Mouse (Mus musculus): ENCODE data around the gene Hoxa3.

Gene Hoxa3

GRCm38 (mm10) chr6:52246403-52246803 lies 33.3 kb upstream of the Hoxa3 start:
- no peak for DNase-seq (ENCODE audit: low spot score in 2 of 2)

GRCm38 (mm10) chr6:52245757-52246142 lies 32.6 kb upstream of the Hoxa3 start, which contains the start of gene Hoxa11:
Hoxa11 (minus strand) TSS chr6:52245810.
- no peak for DNase-seq (ENCODE audit: low spot score in 2 of 2)

- DNase-seq (ENCODE audit: low spot score in 2 of 2) = no peak
Measured at GRCm38 (mm10) chr6:52245040-52245756, 32.1 kb upstream of the Hoxa3 start.

- DNase-seq (ENCODE audit: low spot score in 2 of 2) = no peak
Measured at GRCm38 (mm10) chr6:52244471-52245039, 31.4 kb upstream of the Hoxa3 start.

- no peak for DNase-seq (ENCODE audit: low spot score in 2 of 2)
Measured at GRCm38 (mm10) chr6:52243681-52244121, 30.6 kb upstream of the Hoxa3 start.

- DNase-seq (ENCODE audit: low spot score in 2 of 2) = no peak
Measured at GRCm38 (mm10) chr6:52242801-52243332, 29.7 kb upstream of the Hoxa3 start.

GRCm38 (mm10) chr6:52241001-52241621 lies 28.0 kb upstream of the Hoxa3 start:
- DNase-seq (ENCODE audit: low spot score in 2 of 2) = no peak

- no peak for DNase-seq (ENCODE audit: low spot score in 2 of 2)
Measured at GRCm38 (mm10) chr6:52240389-52241000, 27.4 kb upstream of the Hoxa3 start, which contains the start of gene Hoxa10. Hoxa10 (minus strand) TSS chr6:52240854.

- no peak for DNase-seq (ENCODE audit: low spot score in 2 of 2)
Measured at GRCm38 (mm10) chr6:52239625-52240388, 26.7 kb upstream of the Hoxa3 start.

- DNase-seq (ENCODE audit: low spot score in 2 of 2) = no peak
Measured at GRCm38 (mm10) chr6:52238976-52239375, 25.8 kb upstream of the Hoxa3 start.

GRCm38 (mm10) chr6:52238155-52238545 lies 25.0 kb upstream of the Hoxa3 start:
- DNase-seq (ENCODE audit: low spot score in 2 of 2) = no peak

GRCm38 (mm10) chr6:52237346-52238154 lies 24.4 kb upstream of the Hoxa3 start:
- DNase-seq (ENCODE audit: low spot score in 2 of 2) = no peak

- no peak for DNase-seq (ENCODE audit: low spot score in 2 of 2)
Measured at GRCm38 (mm10) chr6:52236806-52237205, 23.7 kb upstream of the Hoxa3 start.

GRCm38 (mm10) chr6:52235866-52236265 lies 22.7 kb upstream of the Hoxa3 start:
- DNase-seq (ENCODE audit: low spot score in 2 of 2) = no peak

- DNase-seq (ENCODE audit: low spot score in 2 of 2) = no peak
Measured at GRCm38 (mm10) chr6:52235267-52235666, 22.1 kb upstream of the Hoxa3 start.

GRCm38 (mm10) chr6:52234428-52235140 lies 21.4 kb upstream of the Hoxa3 start:
- DNase-seq (ENCODE audit: low spot score in 2 of 2) = no peak

GRCm38 (mm10) chr6:52233546-52234427 lies 20.7 kb upstream of the Hoxa3 start:
- no peak for DNase-seq (ENCODE audit: low spot score in 2 of 2)

- no peak for DNase-seq (ENCODE audit: low spot score in 2 of 2)
Measured at GRCm38 (mm10) chr6:52232984-52233545, 19.9 kb upstream of the Hoxa3 start.

GRCm38 (mm10) chr6:52232568-52232965 lies 19.4 kb upstream of the Hoxa3 start:
- DNase-seq (ENCODE audit: low spot score in 2 of 2) = no peak

Measured in frontal cortex, postnatal 25 days (tissue).